Mouse (Mus musculus) urinary bladder, postnatal 14 days (tissue): ENCODE measurements around the gene Cops8.

Experiments
- DNase-seq: peaks from one replicate; pipeline ENCODE4 v3.0.0; 2021; ENCODE audit warnings: low spot score

The Cops8 gene

DNA sequence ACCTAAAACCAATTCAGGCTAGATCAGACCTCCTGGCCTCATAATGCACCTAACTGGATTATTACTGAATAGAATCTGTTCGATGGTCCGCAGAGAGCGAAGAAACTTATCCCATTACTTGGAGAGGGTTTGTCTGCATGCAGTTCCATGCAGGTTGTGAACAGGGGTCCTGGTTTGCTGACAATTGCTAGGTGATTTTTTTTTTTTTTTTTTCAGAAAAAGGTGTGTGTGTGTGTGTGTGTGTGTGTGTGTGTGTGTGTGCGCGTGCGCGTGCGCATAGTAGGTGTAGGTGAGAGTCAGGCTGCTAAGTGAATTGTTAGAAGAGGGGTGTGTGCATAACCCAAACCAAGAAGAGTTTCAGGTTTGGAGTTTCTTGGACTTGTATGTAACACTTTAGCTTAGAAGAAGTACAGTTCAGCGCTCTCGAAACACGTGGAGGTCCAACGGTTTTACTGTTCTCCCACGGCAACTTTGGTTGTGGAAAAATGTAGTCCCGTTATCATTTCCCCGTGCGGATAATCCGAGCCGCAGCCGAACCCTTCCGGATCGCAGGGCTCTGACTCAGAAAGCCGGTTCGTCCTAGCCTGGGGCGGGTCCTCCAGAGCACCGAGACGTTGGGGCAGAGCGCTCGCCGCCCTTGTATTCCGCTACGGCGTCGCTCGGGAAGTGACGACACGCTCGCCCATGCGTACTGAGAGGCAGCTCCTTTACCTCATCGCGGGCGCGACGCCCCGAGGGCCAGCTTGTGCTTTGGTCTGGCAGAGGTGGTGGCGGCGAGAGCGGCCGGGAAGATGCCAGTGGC, at the start of gene Cops8:
Cops8 (plus strand) TSS at position 223 of the 802 bp plus-strand sequence.
- DNase-seq, result peak; percentile 98

DNA sequence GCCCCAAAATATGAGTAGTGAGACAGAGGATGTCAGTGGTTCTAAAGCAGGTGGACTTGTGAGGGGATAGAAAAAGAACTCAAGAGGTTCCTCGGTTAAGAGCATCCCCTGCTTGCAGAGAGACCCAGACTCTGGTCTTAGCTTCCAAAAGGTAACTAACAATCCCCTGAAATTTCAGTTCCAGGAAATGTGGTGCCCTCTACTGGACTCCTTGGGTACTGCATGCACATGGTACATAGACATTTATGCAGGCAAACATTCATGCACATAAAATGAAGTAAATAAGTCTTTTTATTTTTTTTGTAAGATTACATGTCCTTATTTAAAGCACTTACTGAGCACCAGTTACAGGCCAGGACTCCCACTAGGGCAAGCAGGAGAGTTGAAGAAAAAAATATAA, 45.6 kb upstream of the Cops8 start:
- no peak for DNase-seq

DNA sequence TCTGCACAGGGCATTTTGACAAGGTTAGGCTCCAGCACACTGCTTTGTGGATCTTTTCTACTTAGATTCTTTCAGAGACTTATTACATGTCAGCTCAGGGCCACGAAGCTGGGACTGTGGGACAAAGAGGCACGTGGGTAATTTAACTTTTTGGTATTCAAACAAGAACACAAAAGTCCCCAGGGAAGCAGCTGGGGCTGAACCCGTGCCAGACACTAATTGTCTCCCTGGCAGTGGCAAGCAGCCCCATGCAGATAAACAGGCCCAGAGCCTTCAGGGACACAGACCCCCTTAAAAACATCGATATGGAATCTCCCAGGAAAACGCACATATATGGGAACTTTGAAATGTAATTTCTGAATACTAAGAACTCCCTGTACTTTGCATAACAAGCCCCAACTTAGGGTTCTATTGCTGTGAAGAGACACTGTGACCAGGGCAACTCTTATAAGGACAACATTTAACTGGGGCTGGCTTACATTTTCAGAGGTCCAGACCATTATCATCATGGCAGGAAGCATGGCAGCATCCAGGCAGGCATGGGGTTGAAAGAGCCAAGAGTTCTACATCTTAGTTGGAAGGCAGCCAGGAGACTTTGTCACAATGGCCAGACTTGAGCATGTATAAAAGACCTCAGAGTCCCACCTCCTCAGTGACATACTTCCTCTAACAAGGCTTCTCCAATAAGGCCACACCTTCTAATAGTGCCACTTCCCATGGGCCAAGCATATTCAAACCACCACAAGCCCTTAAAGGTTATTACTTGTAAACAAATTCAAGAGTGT, 41.6 kb upstream of the Cops8 start:
- DNase-seq, result no peak

DNA sequence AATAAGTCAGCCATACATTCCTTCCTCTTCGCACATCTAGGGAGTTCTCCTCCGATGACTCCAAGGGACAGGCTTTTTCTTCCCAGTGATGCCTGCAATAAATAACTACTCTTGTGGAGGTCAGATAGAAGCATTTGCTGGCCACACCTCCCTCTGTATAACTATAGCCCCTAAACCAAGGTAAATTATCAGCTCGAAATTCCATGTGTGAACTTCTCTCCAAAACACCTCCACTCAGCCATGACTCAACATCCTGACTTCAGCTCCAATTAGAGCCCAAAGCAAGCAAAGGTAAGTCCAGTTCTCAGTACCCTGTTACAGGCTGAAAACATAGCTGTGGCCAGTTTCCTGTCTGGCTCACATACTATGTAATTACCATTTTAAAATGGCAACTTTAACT, 38.8 kb upstream of the Cops8 start:
- DNase-seq, result no peak

GRCm38 (mm10) chr1:90566664-90567440, 35.9 kb upstream of the Cops8 start:
- DNase-seq, result no peak

GRCm38 (mm10) chr1:90573831-90574230, 28.9 kb upstream of the Cops8 start:
- DNase-seq, result no peak

DNA sequence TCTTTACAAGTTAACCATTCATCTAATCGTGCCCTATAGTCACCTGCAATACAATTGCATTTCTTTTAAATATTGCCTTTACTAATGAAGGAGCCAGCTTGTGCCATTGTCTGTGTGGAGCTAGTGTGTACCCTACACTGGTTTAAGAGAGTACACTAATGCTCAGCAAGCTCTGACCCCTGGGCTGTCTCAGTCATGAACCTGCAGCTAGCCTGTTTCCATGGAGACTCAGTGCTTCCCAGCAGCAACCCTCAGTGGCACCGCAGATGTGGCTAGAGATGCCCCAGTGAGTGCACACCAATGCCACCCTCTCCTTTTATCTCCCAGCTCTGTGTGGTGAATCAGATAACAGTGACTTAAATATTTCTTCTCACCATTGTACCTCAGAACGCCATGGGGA, 27.9 kb upstream of the Cops8 start:
- DNase-seq, result no peak

GRCm38 (mm10) chr1:90577417-90577816, 25.4 kb upstream of the Cops8 start:
- no peak for DNase-seq

GRCm38 (mm10) chr1:90582635-90583034, 20.1 kb upstream of the Cops8 start:
- no peak for DNase-seq

- peak; percentile 89 for DNase-seq
These were observed 14.6 kb upstream of the Cops8 start for GRCm38 (mm10) chr1:90588021-90588734.

GRCm38 (mm10) chr1:90590797-90591196, 12.0 kb upstream of the Cops8 start:
- DNase-seq, result peak; percentile 48

DNA sequence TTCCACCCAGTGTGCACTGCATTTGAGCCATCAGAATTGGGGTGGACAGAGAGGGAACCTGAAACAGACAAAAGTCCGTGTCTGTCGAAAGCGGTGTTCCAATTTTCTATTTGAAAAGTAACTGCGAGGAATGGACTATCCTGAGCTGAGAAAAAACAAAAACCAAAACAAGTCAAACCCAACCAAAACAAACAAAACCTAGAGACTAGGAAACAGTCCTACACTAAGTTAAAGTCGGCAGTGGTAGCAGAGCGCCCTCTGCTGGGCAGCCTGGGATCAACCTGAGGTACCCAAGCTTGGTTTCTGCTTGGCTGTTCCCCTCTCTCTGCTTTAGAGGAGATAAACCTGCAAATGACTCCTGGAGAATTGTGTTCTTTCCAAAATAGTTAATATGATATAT, 10.0 kb upstream of the Cops8 start:
- peak; percentile 82 for DNase-seq

DNA sequence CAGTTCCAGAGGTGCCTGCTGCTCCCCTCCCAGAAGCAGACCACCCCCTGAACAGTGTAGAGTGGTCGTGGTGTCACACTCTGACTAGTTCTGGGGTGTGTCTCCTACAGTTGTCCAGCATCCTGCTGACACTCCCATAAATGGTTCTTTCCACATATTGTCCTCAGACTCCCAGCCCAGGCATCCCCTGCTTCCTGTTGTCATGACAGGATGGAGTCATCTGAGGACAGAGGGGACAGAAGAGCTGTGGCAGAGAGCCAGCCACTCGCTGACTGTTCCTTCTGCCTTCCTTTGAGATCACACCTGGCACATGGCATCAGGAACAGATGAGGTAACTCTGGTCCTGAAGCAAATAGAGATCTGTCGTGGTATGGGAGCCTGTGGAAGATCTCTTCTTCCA, 3.6 kb upstream of the Cops8 start:
- DNase-seq, result no peak

DNA sequence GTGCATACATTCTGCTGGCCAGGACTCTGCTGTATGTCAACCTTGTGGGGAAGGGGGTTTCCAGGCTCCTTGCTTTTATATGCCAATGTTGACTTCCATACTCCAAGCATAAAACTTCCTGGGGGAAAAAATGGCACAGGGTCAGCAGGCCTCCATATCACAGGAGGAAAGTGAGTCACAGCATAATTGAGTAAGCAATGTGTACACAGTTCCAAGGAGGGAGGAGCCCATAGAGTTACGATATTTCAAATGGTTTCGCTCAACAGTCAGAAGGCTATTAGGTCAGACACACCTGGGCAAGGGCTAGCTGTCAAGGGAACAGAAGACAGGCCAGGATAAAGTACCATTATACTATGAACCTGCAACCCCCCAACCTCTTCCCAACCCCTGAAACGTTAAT, 1.7 kb upstream of the Cops8 start:
- no peak for DNase-seq

DNA sequence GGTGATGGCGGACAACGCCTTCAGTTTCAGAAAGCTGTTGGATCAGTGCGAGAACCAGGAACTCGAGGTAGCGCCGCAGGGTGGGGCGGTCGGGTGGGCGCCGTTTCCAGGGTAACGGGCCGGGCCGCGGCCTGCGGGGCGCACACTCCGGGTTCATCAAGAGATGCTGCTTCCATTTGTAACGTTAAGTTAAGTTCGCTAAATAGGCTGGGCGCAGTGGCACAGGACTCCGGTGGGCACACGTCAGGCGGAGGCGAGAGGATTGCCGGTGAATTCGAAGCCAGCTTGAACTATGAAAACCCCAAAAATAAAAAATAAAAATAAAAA, 743 bp downstream of the Cops8 start:
- DNase-seq, result no peak

DNA sequence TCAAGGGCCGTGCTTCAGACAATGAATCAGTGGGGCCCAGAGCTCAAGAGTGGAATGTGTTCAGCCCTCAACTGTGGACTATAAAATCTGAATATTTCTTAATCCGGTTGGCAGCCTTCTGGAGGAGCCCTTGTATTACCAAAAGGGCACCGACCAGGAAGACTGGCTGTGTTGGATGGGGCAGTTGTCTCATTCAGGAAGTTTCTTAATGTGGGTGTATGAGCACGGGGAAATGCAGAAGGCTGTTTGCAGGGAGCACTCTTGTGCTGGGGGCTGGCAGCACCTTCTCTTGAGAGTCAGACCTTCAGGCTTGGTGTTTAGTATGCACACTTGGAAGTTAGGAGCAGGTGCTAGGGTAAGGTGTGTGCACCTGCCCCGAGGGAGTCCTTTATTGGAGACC, 6.6 kb downstream of the Cops8 start:
- DNase-seq, result no peak

- peak; percentile 25 for DNase-seq
These were observed 14.5 kb downstream of the Cops8 start for GRCm38 (mm10) chr1:90617258-90617657.

DNA sequence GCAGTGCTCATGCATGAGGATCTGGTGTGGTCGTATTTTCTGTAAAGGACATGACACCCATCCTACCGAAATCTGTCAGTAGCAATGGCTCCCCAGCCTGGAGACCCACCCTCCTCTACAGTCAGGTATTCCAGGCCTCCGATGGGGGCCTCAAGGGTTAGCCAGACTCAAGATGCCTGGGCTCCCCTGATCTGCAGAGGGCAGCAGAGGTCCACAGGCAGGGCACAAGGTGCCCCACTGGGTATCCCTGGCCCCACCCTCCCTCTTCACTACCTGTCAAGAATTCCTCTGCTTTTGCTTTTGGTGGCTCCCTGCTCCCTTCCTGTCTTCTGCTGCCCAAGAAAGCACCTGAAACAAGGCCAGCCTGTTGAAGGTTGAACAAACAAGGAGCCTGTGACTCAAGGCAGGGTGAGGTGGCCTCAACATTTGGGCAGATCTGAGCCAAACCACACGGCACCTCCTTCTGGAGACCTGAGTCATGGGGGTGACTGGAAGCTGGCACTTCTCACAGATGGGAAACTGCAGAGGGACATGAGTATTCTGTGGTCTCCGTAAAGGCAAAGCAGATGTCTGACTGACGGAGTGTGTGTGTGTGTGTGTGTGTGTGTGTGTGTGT, 30.7 kb downstream of the Cops8 start:
- peak; percentile 44 for DNase-seq

DNA sequence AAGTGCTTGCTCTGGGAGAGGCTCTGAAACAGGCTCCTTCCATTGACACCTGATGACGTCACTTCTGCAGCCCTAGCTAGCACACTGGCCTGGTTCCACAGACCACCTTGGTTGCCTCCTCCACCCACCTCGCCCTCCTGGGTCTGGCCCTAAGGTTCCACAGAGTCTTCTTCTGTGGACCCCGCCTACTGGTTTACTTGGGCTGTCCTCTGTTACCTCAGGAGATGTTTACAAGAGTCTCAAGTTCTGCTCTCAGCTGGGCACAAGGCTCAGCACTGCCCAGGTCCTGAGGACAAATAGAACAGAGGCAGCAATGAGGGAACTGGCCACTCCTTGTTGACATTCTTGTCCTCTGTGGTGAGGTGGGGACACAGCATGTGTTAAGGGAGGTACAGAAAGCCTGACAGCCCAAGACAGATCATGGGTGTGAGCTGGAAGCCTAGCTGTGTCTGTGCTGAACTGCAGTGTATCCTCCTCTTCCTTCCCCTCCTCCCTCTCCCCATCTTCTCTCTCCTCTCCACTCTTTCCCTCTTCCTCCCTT, 31.5 kb downstream of the Cops8 start:
- DNase-seq, result no peak

- no peak for DNase-seq
These were observed 35.6 kb downstream of the Cops8 start for GRCm38 (mm10) chr1:90638335-90638734.

DNA sequence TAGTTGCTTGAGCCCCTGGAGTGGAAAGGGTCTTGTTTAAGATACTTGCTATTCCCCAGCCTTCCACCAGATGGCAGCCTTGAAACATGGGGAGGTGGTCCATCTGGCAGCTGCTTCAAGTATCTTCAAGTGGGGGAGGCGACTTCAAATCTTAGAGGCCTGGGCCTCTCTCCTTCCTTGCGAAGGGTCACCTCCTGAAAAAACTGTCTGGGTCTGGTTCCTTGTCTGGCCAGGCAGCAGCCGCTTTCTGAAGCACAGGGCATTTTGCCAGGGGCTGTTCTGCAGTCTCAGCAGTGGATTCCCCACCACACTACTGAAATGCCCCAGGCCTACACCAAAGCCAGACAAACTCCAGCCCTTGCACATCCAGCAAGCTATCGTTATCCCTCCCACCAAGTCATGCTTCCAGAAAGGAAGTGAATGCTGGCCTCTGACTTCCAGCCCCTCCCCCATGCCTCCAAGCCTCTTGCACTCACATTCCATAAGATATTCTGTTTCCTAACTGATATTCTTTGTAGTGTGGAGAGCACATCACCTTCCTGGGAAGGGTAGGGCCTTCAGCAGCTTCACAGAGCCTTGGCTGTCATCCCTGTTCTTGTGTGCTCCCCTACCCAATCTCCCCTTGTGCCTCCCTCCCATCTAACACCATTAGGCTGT, 48.1 kb downstream of the Cops8 start:
- peak; percentile 69 for DNase-seq
